Mouse (Mus musculus) embryonic facial prominence, embryonic 13.5 days (tissue): ENCODE data around the gene Slc1a5. TPM values are rescaled to one million over a fixed set of nuclear protein-coding genes. Genes with fewer than 3 reads are reported as not detected.

Experiments used
- ATAC-seq: fragments of 200-750 bp; cut with Nextera tagmentation; 2 replicates; pipeline ENCODE4 v1.8.0; 2017; ENCODE audit warnings: low read depth; ENCODE audit not compliant: insufficient number of reproducible peaks, insufficient read depth, low FRiP score, low TSS enrichment
- H3K27ac ChIP-seq: fragments of 300-500 bp; sonication (generic); 2 replicates; pipeline ENCODE4 v1.5.1; 2015; ENCODE audit warnings: moderate library complexity, mild to moderate bottlenecking, inconsistent platforms
- H3K27me3 ChIP-seq: fragments of 300-500 bp; sonication (generic); 2 replicates; pipeline ENCODE4 v1.6.1; 2015; ENCODE audit warnings: mild to moderate bottlenecking, inconsistent platforms
- H3K36me3 ChIP-seq: fragments of 300-500 bp; sonication (generic); 2 replicates; pipeline ENCODE4 v1.6.1; 2015; ENCODE audit warnings: mild to moderate bottlenecking, inconsistent platforms
- H3K4me1 ChIP-seq: fragments of 300-500 bp; sonication (generic); 2 replicates; pipeline ENCODE4 v1.6.1; 2015; ENCODE audit warnings: inconsistent platforms
- H3K4me2 ChIP-seq: fragments of 300-500 bp; sonication (generic); 2 replicates; pipeline ENCODE4 v1.6.1; 2015; ENCODE audit warnings: moderate library complexity, mild to moderate bottlenecking, inconsistent platforms
- H3K4me3 ChIP-seq: fragments of 300-500 bp; sonication (generic); 2 replicates; pipeline ENCODE4 v1.5.1; 2015; ENCODE audit warnings: mild to moderate bottlenecking, inconsistent platforms
- H3K9ac ChIP-seq: fragments of 300-500 bp; sonication (generic); 2 replicates; pipeline ENCODE4 v1.6.1; 2015; ENCODE audit warnings: mild to moderate bottlenecking, inconsistent platforms
- H3K9me3 ChIP-seq: fragments of 300-500 bp; sonication (generic); 2 replicates; pipeline ENCODE4 v1.6.1; 2016; ENCODE audit warnings: inconsistent platforms
- WGBS: fragments of 180-500 bp; shearing (Covaris S2); methylation state at CpG from one replicate; pipeline ENCODE4 v1.1.7; 2015; ENCODE audit warnings: mixed read lengths; 5-methylcytosine and 5-hydroxymethylcytosine counted together
- polyA plus RNA-seq: library from polyadenylated mRNA; unstranded; fragments of >200 nt; fragmentation: Nextera tagmentation; extraction: Ambion mirVana; gene quantifications from 2 replicates; pipeline ENCODE4 v1.2.1, GENCODE M21; 2015

The Slc1a5 gene
- polyA plus RNA-seq = 28.2 and 29.1 TPM in 2 replicates

- Histone ChIP-seq H3K4me3 (peak within 1 kb of the TSS; percentile 66), H3K4me1 (peaks cover 29% of the 10 kb centered on the region), H3K9ac (peak within 1 kb of the TSS; percentile 77), H3K4me2 (peak within 1 kb of the TSS; percentile 100), H3K9me3 (no peaks in the 10 kb centered on the region), H3K27me3 (no peaks in the 10 kb centered on the region), H3K27ac (peak within 1 kb of the TSS; percentile 66; the same call in 1 of the 2 replicates), H3K36me3 (no peaks in the 10 kb centered on the region)
- 3% methylated on average over 34 of the region's 34 CpGs for WGBS
- 0 out of 2 replicates have a peak, but pooled peaks have one; percentile 39 for ATAC-seq
Measured at GRCm38 (mm10) chr7:16780825-16781554, at the start of gene Slc1a5. Slc1a5 (plus strand) TSS chr7:16781340.

GRCm38 (mm10) chr7:16731893-16732422 is 49.2 kb upstream of the Slc1a5 start:
- no peak for ATAC-seq
- no peaks in the 10 kb centered on the region for H3K27me3 ChIP-seq
- WGBS = 78% methylated on average over 7 of the region's 7 CpGs
- no peak overlapping the region for H3K27ac ChIP-seq
- H3K4me3 ChIP-seq = no peak overlapping the region
- H3K9ac ChIP-seq = no peak overlapping the region
- no peaks in the 10 kb centered on the region for H3K36me3 ChIP-seq
- no peak overlapping the region for H3K4me2 ChIP-seq
- H3K4me1 ChIP-seq = peaks cover 12% of the 10 kb centered on the region
- H3K9me3 ChIP-seq = no peaks in the 10 kb centered on the region

- Histone ChIP-seq H3K4me3 (peak overlapping the region; percentile 81), H3K4me2 (peak overlapping the region; percentile 96), H3K36me3 (peaks cover 11% of the 10 kb centered on the region; the same call in 1 of the 2 replicates), H3K27me3 (no peaks in the 10 kb centered on the region), H3K4me1 (peaks cover 20% of the 10 kb centered on the region), H3K9me3 (no peaks in the 10 kb centered on the region), H3K9ac (0 out of 2 replicates have a peak overlapping the region, but pooled peaks have one; percentile 36), H3K27ac (no peak overlapping the region)
- WGBS = 37% methylated on average over 10 of the region's 10 CpGs
- no peak for ATAC-seq
Measured at GRCm38 (mm10) chr7:16737606-16738072, 43.5 kb upstream of the Slc1a5 start.

- Histone ChIP-seq H3K9me3 (no peaks in the 10 kb centered on the region), H3K4me3 (peak within 1 kb of the TSS; percentile 81), H3K9ac (peak within 1 kb of the TSS; percentile 92), H3K4me2 (peak within 1 kb of the TSS; percentile 96), H3K27me3 (no peaks in the 10 kb centered on the region), H3K4me1 (peaks cover 20% of the 10 kb centered on the region), H3K27ac (peak within 1 kb of the TSS; percentile 60), H3K36me3 (peaks cover 14% of the 10 kb centered on the region)
- WGBS = under 1% methylated on average over 34 of the region's 34 CpGs
- peak; percentile 94 for ATAC-seq
Measured at GRCm38 (mm10) chr7:16738073-16738696, 43.0 kb upstream of the Slc1a5 start, which contains the start of gene Ap2s1. Ap2s1 (plus strand) TSS chr7:16738410.

GRCm38 (mm10) chr7:16739056-16739604 is 42.0 kb upstream of the Slc1a5 start:
- Histone ChIP-seq H3K27ac (peak overlapping the region; percentile 60; the same call in 1 of the 2 replicates), H3K36me3 (peaks cover 24% of the 10 kb centered on the region), H3K27me3 (no peaks in the 10 kb centered on the region), H3K9ac (peak overlapping the region; percentile 92), H3K4me1 (peaks cover 20% of the 10 kb centered on the region), H3K4me2 (peak overlapping the region; percentile 96), H3K4me3 (peak overlapping the region; percentile 81), H3K9me3 (no peaks in the 10 kb centered on the region)
- WGBS = 42% methylated on average over 10 of the region's 10 CpGs
- no peak for ATAC-seq

GRCm38 (mm10) chr7:16745373-16745772 is 35.8 kb upstream of the Slc1a5 start:
- Histone ChIP-seq H3K27me3 (no peaks in the 10 kb centered on the region), H3K4me1 (0 out of 2 replicates have a peak, but pooled peaks cover 3% of the 10 kb centered on the region), H3K27ac (no peak overlapping the region), H3K36me3 (peaks cover 77% of the 10 kb centered on the region), H3K9me3 (no peaks in the 10 kb centered on the region), H3K9ac (no peak overlapping the region), H3K4me3 (no peak overlapping the region), H3K4me2 (no peak overlapping the region)
- WGBS = 90% methylated on average over 4 of the region's 4 CpGs
- ATAC-seq = no peak

- Histone ChIP-seq H3K4me1 (no peaks in the 10 kb centered on the region), H3K36me3 (peaks cover 77% of the 10 kb centered on the region), H3K27ac (no peak overlapping the region), H3K9me3 (no peaks in the 10 kb centered on the region), H3K27me3 (no peaks in the 10 kb centered on the region), H3K4me2 (no peak overlapping the region), H3K4me3 (no peak overlapping the region), H3K9ac (no peak overlapping the region)
- WGBS = 55% methylated on average over 3 of the region's 3 CpGs
- no peak for ATAC-seq
Measured at GRCm38 (mm10) chr7:16746093-16746492, 35.0 kb upstream of the Slc1a5 start.

GRCm38 (mm10) chr7:16747656-16748055 is 33.5 kb upstream of the Slc1a5 start:
- ATAC-seq = no peak
- Histone ChIP-seq H3K4me3 (no peak overlapping the region), H3K27ac (no peak overlapping the region), H3K9me3 (no peaks in the 10 kb centered on the region), H3K27me3 (no peaks in the 10 kb centered on the region), H3K4me1 (no peaks in the 10 kb centered on the region), H3K9ac (no peak overlapping the region), H3K36me3 (peaks cover 66% of the 10 kb centered on the region), H3K4me2 (no peak overlapping the region)
- WGBS = 92% methylated on average over 6 of the region's 6 CpGs

GRCm38 (mm10) chr7:16752016-16752415 is 29.1 kb upstream of the Slc1a5 start:
- 84% methylated on average over 12 of the region's 12 CpGs for WGBS
- H3K27ac ChIP-seq = no peak overlapping the region
- no peaks in the 10 kb centered on the region for H3K9me3 ChIP-seq
- no peaks in the 10 kb centered on the region for H3K27me3 ChIP-seq
- no peak overlapping the region for H3K4me3 ChIP-seq
- no peak; the same call in 1 of the 2 replicates for ATAC-seq
- peaks cover 30% of the 10 kb centered on the region for H3K36me3 ChIP-seq
- no peak overlapping the region for H3K4me2 ChIP-seq
- no peak overlapping the region for H3K9ac ChIP-seq
- H3K4me1 ChIP-seq = no peaks in the 10 kb centered on the region

- Histone ChIP-seq H3K9ac (no peak overlapping the region), H3K4me2 (no peak overlapping the region), H3K9me3 (no peaks in the 10 kb centered on the region), H3K27me3 (no peaks in the 10 kb centered on the region), H3K36me3 (no peaks in the 10 kb centered on the region), H3K4me1 (peaks cover 4% of the 10 kb centered on the region; the same call in 1 of the 2 replicates), H3K27ac (no peak overlapping the region), H3K4me3 (no peak overlapping the region)
- no peak for ATAC-seq
- 66% methylated on average over 17 of the region's 17 CpGs for WGBS
Measured at GRCm38 (mm10) chr7:16755362-16756017, 25.6 kb upstream of the Slc1a5 start.
